Mouse (Mus musculus): ENCODE data around the gene Masp2. TPM values are rescaled to one million over a fixed set of nuclear protein-coding genes. Genes with fewer than 3 reads are reported as not detected.
A peak's percentile ranks its signal among the peaks of the same experiment; 100 is the strongest.

Masp2 gene
- polyA plus RNA-seq, 1 experiment: 0.16 TPM

DNA sequence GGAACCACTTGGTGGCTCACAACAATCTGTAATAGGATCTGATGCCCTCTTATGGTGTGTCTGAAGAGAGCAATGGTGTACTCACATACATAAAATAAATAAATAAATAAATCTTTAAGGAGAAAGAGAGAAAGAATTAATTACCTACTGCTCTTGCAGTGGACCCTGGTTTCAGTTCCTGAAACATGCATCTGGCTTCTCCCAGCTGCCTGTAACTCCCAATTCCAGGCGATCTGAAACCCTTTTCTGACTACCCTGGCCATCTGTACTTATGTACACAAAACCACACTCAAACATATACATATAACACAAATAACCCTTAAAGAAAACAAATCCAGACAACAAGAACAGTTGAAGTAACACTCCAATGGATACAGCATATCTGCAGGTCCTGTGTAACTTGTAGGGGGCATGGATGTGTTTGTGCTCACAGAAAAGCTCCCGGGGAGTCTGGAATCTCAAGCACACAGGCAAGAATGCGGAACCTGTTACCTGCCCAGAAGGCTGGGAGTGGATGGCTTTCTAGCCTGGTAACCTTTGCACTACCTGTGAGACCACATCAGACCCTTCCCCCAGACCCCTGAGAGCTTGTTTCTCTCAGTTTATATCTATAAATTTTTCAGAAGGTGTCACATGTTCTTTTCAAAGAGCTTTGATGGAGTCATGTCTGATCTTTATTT, 29.8 kb downstream of the Masp2 start:
- Histone ChIP-seq H3K4me1 (ENCODE audit: control insufficient read depth, insufficient read depth, insufficient read length, low read length) (peaks cover 5% of the 10 kb centered on the region; the same call in 1 of the 2 replicates), H3K4me3 (ENCODE audit: low read depth, low read length) (no peak overlapping the region), H3K27ac (ENCODE audit: insufficient read depth, low read depth, low read length) (no peak overlapping the region), H3K36me3 (ENCODE audit: control insufficient read depth, insufficient read depth, low read length) (no peaks in the 10 kb centered on the region), H3K27me3 (ENCODE audit: control insufficient read depth, insufficient read depth, low read length) (no peaks in the 10 kb centered on the region)
- no peak for TF ChIP-seq CTCF (IDR thresholded peaks at IDR 0.05; ENCODE audit: extremely low read depth, insufficient read length, insufficient replicate concordance, low read depth, low read length)
- TF ChIP-seq POLR2A (IDR thresholded peaks at IDR 0.05; ENCODE audit: low read depth, low read length): no peak
- 64% methylated on average over 3 of the region's 3 CpGs for WGBS

DNA sequence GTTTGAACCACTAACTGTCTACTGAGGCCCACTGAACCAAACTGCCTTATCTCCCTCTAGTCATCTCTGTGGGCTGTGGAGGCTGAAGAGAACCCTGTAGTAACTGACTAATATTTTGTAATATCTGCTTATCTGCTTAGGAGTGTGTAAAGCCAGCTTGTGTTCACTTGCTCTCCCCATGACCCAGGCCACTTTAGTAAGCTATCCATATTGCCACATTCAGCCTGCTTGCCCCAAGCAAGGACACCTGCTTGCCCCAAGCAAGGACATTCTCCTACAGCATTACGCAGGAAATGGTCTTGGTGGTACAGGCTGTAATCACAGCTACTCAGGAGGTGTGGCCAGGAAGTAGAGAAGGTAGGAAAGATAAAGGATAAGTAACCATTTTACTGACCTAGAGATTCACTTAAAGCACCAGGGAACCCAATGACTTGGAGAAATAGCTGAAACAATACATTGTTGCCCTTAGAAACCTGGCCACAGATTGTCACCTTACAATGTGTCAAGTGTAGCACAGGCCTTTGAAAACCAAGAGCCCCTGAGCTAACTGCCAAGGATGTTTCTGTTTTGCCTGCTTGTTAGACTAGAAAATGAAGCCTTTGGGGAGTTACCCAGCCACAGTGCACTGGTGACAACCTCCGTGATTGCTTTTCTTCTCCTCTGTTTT, 31.2 kb downstream of the Masp2 start:
- 63% methylated on average over 2 of the region's 2 CpGs for WGBS
- H3K36me3 ChIP-seq (ENCODE audit: control insufficient read depth, insufficient read depth, low read length): no peaks in the 10 kb centered on the region
- no peaks in the 10 kb centered on the region for H3K27me3 ChIP-seq (ENCODE audit: control insufficient read depth, insufficient read depth, low read length)
- no peak overlapping the region for H3K27ac ChIP-seq (ENCODE audit: insufficient read depth, low read depth, low read length)
- peaks cover 7% of the 10 kb centered on the region; the same call in 1 of the 2 replicates for H3K4me1 ChIP-seq (ENCODE audit: control insufficient read depth, insufficient read depth, insufficient read length, low read length)
- TF ChIP-seq POLR2A (IDR thresholded peaks at IDR 0.05; ENCODE audit: low read depth, low read length) (no peak), CTCF (IDR thresholded peaks at IDR 0.05; ENCODE audit: extremely low read depth, insufficient read length, insufficient replicate concordance, low read depth, low read length) (no peak)
- no peak overlapping the region for H3K4me3 ChIP-seq (ENCODE audit: low read depth, low read length)

DNA sequence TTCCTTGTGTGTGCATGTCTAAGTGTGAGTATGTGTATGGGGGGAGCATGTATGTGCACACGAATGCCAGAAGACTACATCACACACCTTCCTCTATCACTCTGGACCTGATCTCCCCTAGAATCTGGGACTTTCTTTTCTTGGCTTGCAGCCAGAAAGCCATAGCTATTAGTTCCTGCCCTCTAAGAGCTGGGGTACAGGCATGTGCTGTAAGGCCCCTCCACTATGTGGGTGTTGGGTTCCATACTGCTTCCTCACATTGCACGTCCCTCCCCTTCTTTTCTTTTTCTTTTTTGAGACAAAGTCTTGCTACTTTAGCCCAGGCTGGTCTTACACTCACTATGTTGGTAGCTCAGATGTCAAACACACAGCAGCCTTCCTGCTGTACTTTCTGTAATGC, 33.0 kb downstream of the Masp2 start:
- no peak overlapping the region for H3K4me3 ChIP-seq (ENCODE audit: low read depth, low read length)
- H3K4me1 ChIP-seq (ENCODE audit: control insufficient read depth, insufficient read depth, insufficient read length, low read length): peaks cover 12% of the 10 kb centered on the region; the same call in 1 of the 2 replicates
- no peak overlapping the region for H3K27ac ChIP-seq (ENCODE audit: insufficient read depth, low read depth, low read length)
- TF ChIP-seq POLR2A (IDR thresholded peaks at IDR 0.05; ENCODE audit: low read depth, low read length) (no peak), CTCF (IDR thresholded peaks at IDR 0.05; ENCODE audit: extremely low read depth, insufficient read length, insufficient replicate concordance, low read depth, low read length) (no peak)
- H3K36me3 ChIP-seq (ENCODE audit: control insufficient read depth, insufficient read depth, low read length): no peaks in the 10 kb centered on the region
- 77% methylated on average over 2 of the region's 2 CpGs for whole genome bisulfite sequencing
- H3K27me3 ChIP-seq (ENCODE audit: control insufficient read depth, insufficient read depth, low read length): no peaks in the 10 kb centered on the region

DNA sequence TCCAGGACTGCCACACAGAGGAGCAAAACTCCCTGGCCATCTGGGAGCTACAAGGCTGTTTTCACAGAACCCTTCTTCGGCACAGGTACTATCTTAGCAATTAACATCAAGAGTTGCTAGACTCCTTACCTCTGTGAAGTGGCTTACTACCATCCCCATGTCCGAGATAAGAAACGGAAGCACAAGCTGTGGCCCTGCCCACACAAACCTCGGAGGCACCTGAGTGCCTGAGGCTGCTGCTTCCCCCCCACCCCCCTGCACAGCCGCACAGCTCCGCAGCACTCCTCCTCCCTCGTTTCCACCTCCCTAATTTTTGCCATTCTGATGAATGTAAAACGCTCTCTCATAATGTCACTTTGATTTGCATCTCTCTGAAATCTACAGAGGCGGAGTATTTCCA, 35.9 kb downstream of the Masp2 start:
- WGBS: 23% methylated on average over 9 of the region's 9 CpGs
- H3K27me3 ChIP-seq (ENCODE audit: control insufficient read depth, insufficient read depth, low read length): no peaks in the 10 kb centered on the region
- H3K4me3 ChIP-seq (ENCODE audit: low read depth, low read length): no peak overlapping the region
- TF ChIP-seq CTCF (IDR thresholded peaks at IDR 0.05; ENCODE audit: extremely low read depth, insufficient read length, insufficient replicate concordance, low read depth, low read length): no peak
- peaks cover 12% of the 10 kb centered on the region; the same call in 1 of the 2 replicates for H3K4me1 ChIP-seq (ENCODE audit: control insufficient read depth, insufficient read depth, insufficient read length, low read length)
- H3K27ac ChIP-seq (ENCODE audit: insufficient read depth, low read depth, low read length): no peak overlapping the region
- no peaks in the 10 kb centered on the region for H3K36me3 ChIP-seq (ENCODE audit: control insufficient read depth, insufficient read depth, low read length)

DNA sequence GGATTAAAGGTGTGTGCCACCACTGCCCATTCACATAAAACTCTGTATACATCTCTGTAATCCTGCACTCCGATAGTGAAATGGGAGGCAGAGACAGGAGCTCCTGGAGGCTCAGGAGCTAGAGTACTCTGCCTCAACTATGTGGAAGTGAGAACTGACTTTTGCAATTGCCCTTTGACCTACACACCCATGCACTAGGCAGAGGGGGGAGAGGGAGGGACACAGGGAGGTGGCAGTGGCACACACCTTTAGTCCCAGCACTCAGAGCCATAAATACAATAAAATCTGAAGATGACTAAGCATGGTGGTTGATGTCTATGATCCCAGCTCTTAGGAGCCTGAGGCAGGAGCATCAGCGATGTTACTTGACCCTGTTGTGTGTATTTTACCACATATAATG, 37.1 kb downstream of the Masp2 start:
- Histone ChIP-seq H3K27me3 (ENCODE audit: control insufficient read depth, insufficient read depth, low read length) (no peaks in the 10 kb centered on the region), H3K36me3 (ENCODE audit: control insufficient read depth, insufficient read depth, low read length) (no peaks in the 10 kb centered on the region), H3K27ac (ENCODE audit: insufficient read depth, low read depth, low read length) (peak overlapping the region; percentile 87), H3K4me1 (ENCODE audit: control insufficient read depth, insufficient read depth, insufficient read length, low read length) (peaks cover 15% of the 10 kb centered on the region), H3K4me3 (ENCODE audit: low read depth, low read length) (no peak overlapping the region)
- WGBS: 32% methylated on average over 2 of the region's 2 CpGs
- no peak for TF ChIP-seq CTCF (IDR thresholded peaks at IDR 0.05; ENCODE audit: extremely low read depth, insufficient read length, insufficient replicate concordance, low read depth, low read length)
- TF ChIP-seq POLR2A (IDR thresholded peaks at IDR 0.05; ENCODE audit: low read depth, low read length): peak; percentile 13; the same call in 1 of the 2 replicates

DNA sequence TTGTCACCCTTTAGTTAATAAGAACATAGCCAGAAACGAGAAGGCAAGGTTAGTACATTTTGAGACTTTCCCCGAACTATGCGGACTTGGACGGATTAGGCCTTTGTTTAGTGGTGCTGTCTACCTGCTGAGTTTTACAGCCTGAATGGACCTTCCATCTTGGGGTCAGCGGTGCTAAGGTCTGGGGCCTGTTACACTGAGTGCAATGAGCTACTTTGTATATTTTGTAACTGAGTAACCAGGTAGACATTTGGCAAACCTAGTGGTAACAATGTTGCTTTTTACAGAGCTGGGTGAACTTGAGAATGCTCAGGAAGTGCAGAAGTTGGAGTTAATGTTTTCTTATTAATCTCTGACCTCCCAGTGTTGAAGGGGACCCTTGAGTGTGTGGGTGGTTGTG, 38.8 kb downstream of the Masp2 start:
- 86% methylated on average over 5 of the region's 5 CpGs for WGBS
- TF ChIP-seq CTCF (IDR thresholded peaks at IDR 0.05; ENCODE audit: extremely low read depth, insufficient read length, insufficient replicate concordance, low read depth, low read length): no peak
- TF ChIP-seq POLR2A (IDR thresholded peaks at IDR 0.05; ENCODE audit: low read depth, low read length): no peak
- Histone ChIP-seq H3K27me3 (ENCODE audit: control insufficient read depth, insufficient read depth, low read length) (no peaks in the 10 kb centered on the region), H3K4me1 (ENCODE audit: control insufficient read depth, insufficient read depth, insufficient read length, low read length) (peaks cover 15% of the 10 kb centered on the region), H3K27ac (ENCODE audit: insufficient read depth, low read depth, low read length) (no peak overlapping the region), H3K4me3 (ENCODE audit: low read depth, low read length) (no peak overlapping the region), H3K36me3 (ENCODE audit: control insufficient read depth, insufficient read depth, low read length) (no peaks in the 10 kb centered on the region)

Data from small intestine, adult 2 months (tissue).